Mouse (Mus musculus) retina, postnatal 7 days (tissue): ENCODE data around the gene Snx18.

ENCODE experiments used
- DNase-seq: peaks from one replicate; pipeline ENCODE4 v3.0.0-alpha.2; 2012; ENCODE audit warnings: low read depth, low spot score

The Snx18 gene

DNA sequence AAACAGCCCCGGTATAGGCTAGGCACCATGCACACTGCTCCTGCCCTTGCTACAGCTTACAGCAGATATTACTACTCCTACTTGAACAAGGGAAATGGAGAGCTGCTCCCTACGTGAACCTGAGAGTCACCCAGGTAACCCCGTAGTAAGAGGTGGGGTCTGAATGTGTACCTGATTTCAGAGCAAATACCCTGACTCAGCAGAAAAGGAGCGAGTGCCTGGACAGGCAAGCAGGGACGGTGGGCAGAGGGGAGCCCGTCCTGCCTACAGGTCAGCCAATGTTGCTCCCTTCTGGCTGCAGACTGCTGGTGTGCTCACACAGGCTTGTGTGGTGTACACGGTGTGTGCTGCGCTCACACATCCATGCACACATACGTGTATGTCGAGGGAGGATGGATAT is 20.7 kb downstream of the Snx18 start:
- DNase-seq, result no peak

DNA sequence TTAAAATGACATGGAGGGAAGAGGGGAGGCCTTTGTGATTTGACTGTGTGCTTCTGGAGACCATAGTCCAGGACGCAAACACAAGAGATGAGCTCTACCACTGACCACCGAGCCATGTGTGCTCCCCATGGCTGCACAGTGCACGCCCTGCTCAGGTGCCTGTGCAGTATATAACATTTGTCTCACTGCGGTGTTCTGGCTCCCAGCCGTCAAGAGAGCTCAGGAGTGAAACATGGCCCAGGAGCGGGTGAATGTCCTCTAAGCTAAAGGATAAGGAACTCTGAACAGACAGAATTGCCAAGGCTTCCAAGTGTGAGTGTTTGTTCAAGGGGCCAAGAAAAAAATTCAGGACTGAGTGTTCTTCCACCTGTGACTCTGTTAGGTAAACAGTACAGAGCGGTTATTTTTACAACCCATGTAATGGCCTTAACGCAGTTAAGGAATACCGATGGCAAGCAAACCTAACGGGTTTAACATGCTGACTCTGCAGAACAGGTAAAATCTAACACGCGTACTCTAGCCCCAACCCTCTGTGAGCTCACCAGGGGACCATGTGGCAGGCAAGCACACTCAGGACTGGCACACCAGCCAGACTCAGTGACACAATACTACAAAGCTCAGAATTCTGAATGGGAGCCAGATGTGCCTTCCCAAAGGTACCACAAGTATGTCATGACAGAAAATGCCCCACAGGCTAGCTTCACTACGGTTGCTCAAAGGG is 21.4 kb downstream of the Snx18 start:
- no peak for DNase-seq

DNA sequence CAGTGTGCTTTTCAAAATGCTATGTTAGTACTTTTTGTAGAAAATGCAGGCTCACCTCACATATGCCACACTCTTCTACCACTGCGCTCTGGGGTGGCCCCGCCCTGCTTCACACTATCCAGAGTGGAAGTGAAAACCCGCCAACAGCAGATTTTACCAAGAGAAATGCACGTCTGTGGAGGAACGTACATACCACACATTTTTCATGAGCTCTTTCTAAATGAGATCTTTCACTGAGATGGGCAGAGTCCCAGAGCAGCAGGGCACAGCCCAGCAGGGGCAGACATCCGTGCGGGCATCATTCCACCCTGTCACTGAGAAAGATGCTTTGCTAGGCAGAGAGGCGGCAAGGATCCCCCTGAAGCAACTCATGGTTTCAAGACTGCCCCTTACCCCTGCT is 22.4 kb downstream of the Snx18 start:
- no peak for DNase-seq

DNA sequence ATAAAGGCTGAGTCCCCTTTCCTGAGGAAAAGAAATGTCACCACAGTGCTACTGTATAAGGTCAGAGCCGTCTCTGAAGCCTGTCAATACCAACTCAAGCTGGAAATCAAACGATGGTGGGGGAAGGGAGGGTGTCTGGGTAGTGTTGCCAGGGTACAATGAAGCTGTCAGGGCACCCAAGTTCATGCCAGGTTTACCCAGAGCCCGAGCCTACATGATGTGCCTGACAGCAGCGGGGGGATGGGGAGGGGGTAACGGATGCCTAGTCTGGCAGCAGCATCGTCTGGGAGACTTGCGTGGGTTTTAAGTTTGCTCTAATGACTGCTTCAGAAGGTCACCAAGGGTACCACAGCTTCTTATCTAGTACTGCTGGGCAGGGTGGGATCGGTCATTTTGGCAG is 23.1 kb downstream of the Snx18 start:
- no peak for DNase-seq

DNA sequence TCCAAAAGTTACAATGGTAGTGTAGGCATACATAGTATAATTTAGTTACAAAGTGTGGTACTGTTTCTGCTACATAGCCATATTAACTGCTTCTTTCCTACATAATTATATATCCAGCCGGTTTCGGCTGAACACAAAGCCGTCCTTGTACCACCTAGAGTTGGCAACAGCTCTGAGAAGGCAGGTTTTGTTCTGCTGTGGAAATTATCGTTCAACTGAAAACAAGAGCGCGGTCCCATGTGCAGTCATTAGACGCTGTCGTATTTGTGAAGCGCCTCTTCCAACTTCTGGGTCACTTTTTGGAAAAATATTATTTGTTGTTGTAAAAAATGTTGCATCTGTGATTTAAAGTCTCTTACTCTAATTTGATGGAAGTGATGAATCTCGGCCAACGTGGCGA is 24.0 kb downstream of the Snx18 start:
- no peak for DNase-seq

DNA sequence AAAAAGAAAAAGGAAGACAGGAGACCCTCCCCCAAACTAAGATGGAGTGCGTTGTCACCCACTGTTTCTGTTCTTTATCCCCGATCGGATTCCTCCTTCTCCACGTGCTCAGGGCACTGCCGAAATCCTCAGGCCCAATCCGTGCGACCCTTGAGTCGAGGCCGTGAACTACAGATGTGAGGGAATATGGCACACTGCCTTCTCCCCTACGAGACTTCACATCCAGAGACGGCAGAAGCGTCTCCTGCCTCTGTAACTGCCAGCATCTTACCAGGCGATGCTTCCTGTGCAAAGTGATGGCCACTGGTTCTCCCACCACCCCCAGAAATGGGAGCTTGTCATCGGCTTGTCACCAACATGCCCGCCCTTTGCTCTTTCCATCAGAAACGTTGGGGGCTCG is 24.7 kb downstream of the Snx18 start:
- DNase-seq, result no peak

DNA sequence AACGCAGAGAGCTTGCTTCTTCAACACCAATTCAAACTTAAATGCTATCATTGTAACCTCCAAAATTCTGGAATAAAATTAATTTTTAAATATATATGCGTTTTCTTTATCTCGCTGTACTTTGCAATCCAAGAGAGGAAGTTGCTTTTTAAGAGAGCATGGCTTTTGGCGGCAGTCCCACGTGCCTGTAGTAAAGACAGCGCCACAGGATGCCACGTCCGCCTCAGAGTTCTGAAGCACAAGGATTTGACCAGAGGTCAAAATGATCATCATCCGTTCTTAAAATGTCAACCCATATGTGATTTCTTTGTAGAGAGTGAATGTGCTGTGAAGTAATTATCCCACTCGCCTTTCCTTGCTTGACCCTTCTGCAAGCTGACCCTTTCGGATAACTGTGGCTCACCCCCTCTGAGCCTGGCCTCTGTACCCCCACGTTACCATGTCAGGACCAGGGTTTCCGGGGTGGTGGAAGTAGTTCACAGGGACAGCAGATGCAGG is 25.6 kb downstream of the Snx18 start:
- DNase-seq, result no peak

DNA sequence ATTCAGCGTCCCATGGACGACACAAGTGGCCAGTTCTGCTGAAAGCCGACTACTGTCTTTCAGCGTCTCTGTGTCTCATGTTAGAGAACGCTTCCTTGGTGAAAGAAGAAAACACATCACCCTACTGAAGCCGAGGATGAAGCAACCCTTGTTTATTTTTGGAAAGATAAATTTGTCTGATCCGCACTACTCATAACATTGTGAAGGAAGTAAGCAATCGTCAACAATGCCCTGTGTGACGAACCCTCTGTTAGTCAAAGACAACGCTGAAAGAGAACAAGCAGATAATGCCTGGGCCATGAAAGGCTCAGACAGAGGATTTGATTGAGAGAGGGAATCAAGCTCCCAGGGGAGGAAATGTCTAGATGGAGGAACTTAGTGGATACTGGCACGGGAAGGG is 27.0 kb downstream of the Snx18 start:
- no peak for DNase-seq

DNA sequence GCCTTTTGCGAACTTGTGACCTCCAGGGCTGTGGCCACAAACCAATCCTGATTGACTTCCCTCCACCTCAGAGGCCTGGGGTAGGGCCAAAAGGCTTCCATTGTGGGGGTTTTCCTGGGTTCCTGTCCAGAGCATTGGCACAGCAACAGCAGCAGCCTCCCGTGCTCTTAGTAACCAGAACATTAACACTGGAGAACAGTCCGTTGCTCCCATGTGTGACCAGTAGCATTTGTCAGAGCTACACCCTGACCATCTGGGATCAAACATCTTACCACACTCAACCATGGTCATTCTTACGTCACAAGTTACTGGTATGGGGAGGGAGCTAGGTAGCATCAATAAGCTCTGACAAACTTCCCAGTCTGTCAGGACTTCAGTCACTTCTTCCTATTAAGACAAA is 28.1 kb downstream of the Snx18 start:
- DNase-seq, result no peak

DNA sequence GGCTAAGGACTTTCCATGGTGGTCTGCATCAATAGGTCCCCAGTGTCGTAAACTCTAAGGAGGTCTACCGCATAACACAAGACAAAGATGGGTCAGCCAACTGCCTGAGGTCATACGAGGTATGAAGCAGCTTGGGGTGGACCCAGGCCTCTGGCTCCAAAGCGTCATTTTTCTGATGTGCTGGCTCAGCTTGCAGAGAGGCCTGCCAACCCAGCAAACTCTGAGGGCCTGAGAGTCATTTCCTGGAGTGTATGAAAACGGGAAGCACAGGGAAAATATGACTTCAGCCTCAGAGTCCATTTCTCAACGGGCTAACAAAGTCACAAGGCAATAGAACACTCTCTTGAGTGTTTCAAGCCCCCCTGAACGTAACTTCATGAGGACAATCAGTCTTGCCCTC is 28.9 kb downstream of the Snx18 start:
- DNase-seq, result no peak

DNA sequence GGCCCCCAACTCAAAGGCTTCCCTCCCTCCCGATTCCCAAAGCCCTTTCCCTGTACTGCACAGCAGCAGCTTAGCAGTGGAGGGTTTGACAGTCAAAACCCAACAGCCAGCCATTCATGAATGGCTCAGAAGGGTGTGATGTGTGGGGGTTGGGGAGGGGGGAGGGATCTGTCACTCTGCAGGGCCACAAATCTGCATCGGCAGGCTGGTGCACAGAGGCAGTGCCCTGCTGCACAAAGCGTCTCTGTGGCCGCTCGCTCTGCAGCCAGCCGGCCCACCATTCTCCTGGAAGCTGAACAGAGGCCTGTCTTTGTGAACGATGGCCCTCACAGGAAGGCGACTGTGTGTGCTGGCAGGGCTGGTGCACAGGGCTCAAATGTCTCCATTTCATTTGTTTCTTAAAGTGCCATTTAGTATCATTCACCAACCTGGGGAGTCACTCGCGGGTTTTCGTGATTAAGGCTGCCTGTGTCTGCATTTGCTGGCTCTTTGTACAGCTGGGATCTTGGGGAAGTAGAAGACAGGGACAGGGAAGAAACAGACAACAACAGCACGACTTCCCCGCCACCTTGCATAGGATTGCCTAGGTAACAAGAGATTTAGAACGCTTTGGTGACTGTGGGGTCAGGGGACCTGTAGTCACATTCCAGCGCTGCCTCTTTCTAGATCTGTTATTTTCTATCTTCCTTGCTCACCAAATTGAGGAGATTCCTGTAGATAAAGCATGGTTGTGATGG is 31.0 kb downstream of the Snx18 start:
- DNase-seq, result no peak

DNA sequence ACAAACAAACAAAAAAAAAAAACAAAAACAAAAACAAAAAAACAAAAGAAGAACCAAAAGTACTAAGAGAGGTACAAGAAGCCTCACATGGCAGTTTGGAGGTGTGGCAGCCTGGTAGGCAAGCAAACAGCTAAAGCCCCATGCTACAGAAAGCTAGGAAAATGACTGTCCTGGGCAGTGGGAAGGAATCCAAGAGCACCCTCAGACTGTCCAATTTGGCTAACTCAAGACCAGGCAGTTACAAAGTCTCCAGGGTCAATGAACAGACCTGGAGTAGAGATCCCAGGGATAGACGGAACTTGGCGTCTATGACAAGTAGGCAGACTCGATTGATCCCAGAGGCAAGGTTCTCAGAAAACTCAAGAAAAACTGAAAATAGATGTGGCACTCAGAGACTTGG is 32.8 kb downstream of the Snx18 start:
- DNase-seq, result no peak

DNA sequence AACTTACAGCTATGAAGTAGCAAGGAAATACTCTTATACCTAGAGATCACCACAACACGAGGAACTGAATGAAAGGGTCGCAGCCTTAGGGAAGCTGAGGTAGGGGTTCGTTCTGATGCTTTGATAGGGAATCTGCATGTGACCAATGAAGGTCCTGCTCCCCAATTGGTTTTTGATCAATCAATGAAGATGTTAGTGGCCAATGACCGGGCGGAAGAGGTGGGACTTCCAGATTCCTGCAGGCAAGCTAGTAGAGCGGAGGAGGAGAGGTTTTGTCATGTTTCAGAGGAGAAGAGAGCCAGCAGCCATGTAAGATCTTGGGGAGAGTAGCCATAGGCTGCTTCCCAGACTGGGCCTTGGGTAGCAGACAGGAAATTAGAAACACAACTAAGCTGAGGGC is 33.9 kb downstream of the Snx18 start:
- DNase-seq, result no peak

DNA sequence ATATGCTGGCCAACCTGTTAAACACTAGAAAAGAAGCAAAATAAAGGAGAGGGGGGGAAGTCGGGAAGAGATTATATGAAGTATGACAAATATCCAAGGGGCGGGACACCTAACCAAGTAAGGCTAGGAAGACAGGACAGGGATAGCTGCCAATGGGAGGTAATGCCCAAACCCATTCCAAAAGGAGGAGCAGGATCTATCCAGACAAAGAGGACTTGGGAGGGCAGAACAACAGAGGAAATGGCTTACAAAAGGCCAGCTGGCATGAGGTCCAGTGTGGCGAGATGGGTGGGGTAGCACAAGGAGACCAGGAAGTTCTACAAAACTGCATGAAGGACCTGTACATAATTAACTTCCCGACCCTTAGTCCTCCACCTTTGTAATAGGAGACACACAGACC is 34.8 kb downstream of the Snx18 start:
- no peak for DNase-seq

DNA sequence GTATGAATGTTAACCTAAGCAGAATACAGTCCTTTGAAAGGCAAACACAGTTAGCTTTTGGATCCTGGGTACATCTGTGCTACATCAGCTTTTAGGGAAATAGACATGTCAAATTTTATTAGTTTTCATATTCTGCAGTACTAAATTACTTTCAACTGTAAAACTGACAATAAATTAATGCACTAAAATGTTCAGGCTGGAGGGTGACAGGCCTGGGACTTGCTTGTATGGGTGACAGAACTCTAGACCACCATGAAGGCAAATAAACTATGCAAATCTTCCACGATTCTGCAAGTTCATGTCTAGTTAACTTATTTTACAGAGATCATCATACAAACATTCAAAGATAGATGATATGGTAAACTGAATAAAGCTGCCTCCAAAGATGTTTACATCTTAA is 36.3 kb downstream of the Snx18 start:
- no peak for DNase-seq

DNA sequence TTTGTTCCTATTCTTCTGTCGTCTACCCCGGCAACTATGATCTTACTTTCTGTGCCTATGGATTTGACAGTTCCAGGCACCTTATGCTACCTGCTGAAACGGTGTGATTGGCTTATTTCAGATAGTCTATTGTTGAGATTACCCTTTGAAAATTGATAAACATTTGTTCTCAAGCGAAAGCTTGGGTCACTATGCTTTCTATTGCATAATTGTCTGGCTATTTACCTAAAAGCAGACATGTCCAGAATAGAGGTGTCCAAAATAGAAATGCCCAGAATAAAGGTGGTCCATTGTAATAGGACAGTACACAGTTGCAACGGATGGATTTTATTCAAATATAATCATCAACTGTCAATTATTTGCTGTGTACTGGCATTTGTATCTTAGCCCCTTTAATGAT is 36.9 kb downstream of the Snx18 start:
- no peak for DNase-seq

DNA sequence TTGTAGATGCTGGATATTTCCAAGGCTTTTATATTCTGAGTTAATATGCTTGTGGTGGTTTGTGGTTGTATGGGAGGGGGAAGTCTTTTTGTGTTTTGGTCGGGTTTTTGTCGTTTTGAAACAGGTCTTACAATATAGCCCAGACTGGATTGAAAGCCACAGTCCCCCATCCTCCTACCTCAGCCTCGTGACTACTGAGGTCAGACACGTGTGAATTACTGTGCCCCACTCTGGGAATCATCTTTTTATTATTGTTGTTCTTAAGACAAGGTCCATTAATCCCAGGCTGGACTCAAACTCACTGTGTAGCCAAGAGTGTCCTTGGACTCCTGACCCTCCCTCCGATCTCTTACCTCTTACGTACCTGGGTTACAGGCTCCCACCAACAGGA is 38.0 kb downstream of the Snx18 start:
- DNase-seq, result no peak

DNA sequence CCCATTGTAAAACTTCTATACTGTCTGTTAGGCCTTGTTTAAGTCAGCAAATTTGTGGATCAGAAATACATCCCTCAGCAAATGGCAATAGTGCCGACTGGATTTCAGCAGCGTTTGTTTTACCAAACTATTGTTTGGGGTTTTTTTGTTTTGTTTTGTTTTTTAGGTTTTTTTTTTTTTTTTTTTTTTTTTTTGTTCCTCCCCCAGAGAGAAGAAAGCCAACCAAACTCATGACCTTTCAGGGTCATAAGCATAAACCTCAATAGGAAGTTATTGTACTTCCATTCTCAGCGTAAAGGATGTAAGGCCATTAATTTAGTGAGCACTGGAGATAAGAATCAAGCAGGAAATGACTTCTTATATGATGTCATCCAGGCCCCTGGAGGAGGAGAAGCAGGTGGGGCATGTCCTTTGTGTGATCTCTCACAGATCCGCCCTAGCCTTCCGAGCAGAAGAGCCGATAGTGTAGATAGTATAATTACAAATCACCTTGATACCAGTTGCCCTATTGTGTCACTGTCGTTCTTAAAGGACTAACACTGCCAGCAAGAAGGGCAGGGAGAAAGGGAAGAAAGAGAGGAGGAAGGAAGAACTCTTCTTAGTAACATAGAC is 38.5 kb downstream of the Snx18 start:
- no peak for DNase-seq

DNA sequence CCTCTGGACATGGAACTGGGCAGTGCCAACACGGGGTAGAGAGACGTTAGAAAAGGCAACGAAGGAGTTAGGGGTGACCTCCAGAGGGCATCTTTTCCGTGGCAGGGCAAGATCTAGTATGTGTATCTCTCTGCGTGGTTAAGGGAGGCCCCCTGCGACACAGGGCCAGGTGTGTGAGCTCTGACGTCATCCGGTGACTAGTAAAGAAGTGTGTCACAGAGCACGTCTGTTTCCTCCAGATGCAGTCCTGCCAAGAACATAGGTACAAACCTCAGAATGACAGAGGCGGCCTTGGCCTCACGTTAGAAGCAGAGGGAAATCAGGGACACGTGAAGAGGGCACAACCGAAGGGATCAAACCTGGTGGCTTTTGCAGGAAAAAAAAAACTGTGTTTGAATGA is 44.1 kb downstream of the Snx18 start:
- DNase-seq, result no peak

DNA sequence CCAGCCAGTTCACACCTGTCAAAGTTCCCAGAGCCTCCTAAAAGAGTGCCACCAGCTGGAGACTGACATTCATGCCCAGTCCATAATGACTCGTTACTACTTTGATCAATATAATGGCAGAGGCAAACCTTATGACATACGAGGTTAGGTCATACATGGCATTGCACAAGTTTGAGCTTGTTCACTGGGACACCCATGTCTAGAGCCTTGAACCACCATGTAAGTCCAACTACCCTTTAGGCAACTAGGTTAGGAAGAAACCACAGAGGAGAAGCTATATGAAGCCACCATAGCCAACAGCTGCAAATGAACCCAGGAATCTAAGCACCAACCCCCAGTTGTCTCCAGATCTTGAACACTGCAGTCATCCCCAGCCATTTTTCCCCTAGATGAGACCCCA is 45.0 kb downstream of the Snx18 start:
- DNase-seq, result no peak

DNA sequence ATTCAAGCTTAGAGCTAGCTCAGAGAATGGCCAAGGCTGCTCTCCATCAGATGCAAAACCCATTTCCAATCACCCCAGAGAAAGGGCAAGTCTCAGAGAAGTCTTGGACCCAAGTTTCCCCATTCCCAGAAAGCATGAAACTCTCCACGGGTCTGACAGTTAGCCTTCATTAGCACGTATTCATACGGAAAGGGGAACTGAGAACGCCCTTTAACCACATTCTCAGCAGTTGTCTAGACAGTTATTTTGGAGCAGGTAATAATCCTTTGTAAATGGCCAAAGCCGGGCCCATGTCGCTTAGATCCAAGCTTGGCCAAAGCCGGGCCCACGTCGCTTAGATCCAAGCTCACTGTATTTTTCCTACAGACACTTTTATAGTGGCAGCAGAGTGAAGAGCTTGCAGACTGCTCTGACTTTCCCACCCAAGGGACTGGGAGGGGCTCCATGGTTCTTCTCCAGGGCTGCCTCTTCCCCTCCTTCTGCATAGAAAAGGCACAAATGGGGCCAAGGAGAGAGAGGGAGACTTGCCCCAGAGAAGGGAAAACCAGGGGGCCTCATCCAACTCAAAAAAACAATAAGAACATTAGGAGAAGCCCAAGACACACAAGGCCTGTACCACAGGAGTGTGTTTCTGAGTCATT is 46.2 kb downstream of the Snx18 start:
- no peak for DNase-seq

DNA sequence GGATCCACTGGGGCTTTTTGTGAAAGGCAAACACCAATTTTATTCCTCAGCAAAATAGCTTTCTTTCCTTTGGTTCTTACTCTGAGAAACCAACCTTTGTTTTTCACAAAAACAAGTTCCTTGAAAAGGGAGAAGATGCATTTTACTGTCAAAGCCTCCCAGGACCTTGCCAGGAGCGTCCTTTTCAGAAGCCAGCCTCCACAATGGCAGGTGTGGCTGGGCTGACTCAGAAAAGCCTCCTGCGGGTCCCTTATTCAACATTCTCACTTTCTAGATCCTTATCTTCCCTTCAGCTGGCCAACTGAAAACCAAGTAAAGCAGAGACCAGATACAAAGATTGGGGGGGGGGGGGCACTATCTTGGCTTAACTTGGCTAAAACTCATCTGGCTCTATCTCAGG is 48.8 kb downstream of the Snx18 start:
- DNase-seq, result no peak

DNA sequence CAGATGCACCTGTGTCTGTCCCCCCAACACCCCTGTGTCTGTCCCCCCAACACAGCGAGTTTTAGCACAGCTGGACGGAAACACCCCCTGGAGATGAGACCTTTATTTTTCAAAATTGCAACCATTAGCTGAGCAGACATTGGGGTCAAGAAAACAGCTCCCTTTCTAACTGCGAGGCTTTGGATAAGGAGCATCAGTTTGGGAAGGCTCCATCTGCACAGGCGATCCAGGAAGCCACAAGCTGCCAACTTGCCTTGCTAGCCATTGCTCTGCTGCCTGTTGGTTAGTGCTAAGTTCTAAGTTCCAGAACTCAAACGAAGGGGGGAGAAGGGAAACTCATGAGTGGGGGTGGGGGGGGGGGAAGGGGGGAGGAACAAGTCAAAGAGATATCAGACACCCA is 51.4 kb downstream of the Snx18 start:
- DNase-seq, result no peak
